Mouse (Mus musculus): ENCODE measurements at regions not wholly inside any gene's neighbourhood (a gene's known extent, or its start where the extent isn't known, plus 50 kb on each side); places are given as distances from the start of the nearest gene placed in this dataset.

- DNase-seq (ENCODE audit: low read depth, low spot score) (no peak), ATAC-seq (no peak)
- no peaks in the 10 kb centered on the region for H3K27me3 ChIP-seq
- POLR2A ChIA-PET: no interaction called here
- TF ChIP-seq CTCF (IDR thresholded peaks at IDR 0.05): no peak
- in situ Hi-C loops (cut with MboI; ENCODE audit: low pct_unique_long_range_greater_than_20kb): no loop called here
- CTCF ChIA-PET: no interaction called here
These were observed 380.7 kb upstream of the Chrm3 start for GRCm38 (mm10) chr13:10741391-10741790.

GRCm38 (mm10) chr13:10725745-10726171 lies 365.1 kb upstream of the Chrm3 start:
- in situ Hi-C loops (cut with MboI; ENCODE audit: low pct_unique_long_range_greater_than_20kb): no loop called here
- ChIA-PET CTCF (no interaction called here), POLR2A (no interaction called here)
- DNase-seq (ENCODE audit: low read depth, low spot score): no peak
- no peak for TF ChIP-seq CTCF (IDR thresholded peaks at IDR 0.05)
- no peak for ATAC-seq
- H3K27me3 ChIP-seq: no peaks in the 10 kb centered on the region

- POLR2A ChIA-PET: no interaction called here
- CTCF ChIA-PET: no interaction called here
- no peak for ATAC-seq
- no peaks in the 10 kb centered on the region for H3K27me3 ChIP-seq
- DNase-seq (ENCODE audit: low read depth, low spot score): no peak
- no peak for TF ChIP-seq CTCF (IDR thresholded peaks at IDR 0.05)
- in situ Hi-C loops (cut with MboI; ENCODE audit: low pct_unique_long_range_greater_than_20kb): no loop called here
These were observed 364.7 kb upstream of the Chrm3 start for GRCm38 (mm10) chr13:10725335-10725734.

GRCm38 (mm10) chr13:10720639-10721038 lies 360.0 kb upstream of the Chrm3 start:
- DNase-seq (ENCODE audit: low read depth, low spot score): no peak
- in situ Hi-C loops (cut with MboI; ENCODE audit: low pct_unique_long_range_greater_than_20kb): no loop called here
- ATAC-seq: no peak
- H3K27me3 ChIP-seq: no peaks in the 10 kb centered on the region
- ChIA-PET CTCF (no interaction called here), POLR2A (no interaction called here)
- no peak for TF ChIP-seq CTCF (IDR thresholded peaks at IDR 0.05)

- ATAC-seq: no peak
- in situ Hi-C loops (cut with MboI; ENCODE audit: low pct_unique_long_range_greater_than_20kb): no loop called here
- DNase-seq (ENCODE audit: low read depth, low spot score): no peak
- H3K27me3 ChIP-seq: no peaks in the 10 kb centered on the region
- POLR2A ChIA-PET: no interaction called here
- TF ChIP-seq CTCF (IDR thresholded peaks at IDR 0.05): no peak
- CTCF ChIA-PET: no interaction called here
These were observed 350.8 kb upstream of the Chrm3 start for GRCm38 (mm10) chr13:10711451-10711850.

GRCm38 (mm10) chr13:10710909-10711308 lies 350.3 kb upstream of the Chrm3 start:
- no peaks in the 10 kb centered on the region for H3K27me3 ChIP-seq
- POLR2A ChIA-PET: no interaction called here
- ATAC-seq (no peak), DNase-seq (ENCODE audit: low read depth, low spot score) (no peak)
- no peak for TF ChIP-seq CTCF (IDR thresholded peaks at IDR 0.05)
- CTCF ChIA-PET: no interaction called here
- in situ Hi-C loops (cut with MboI; ENCODE audit: low pct_unique_long_range_greater_than_20kb): no loop called here

GRCm38 (mm10) chr13:10697146-10697545 lies 336.5 kb upstream of the Chrm3 start:
- ChIA-PET POLR2A (no interaction called here), CTCF (interaction anchor here (1.9 kb wide), 1 partner anchor 9 kb away, joined by 5 read pairs; no protein-coding TSS in a partner anchor)
- in situ Hi-C loops (cut with MboI; ENCODE audit: low pct_unique_long_range_greater_than_20kb): no loop called here
- H3K27me3 ChIP-seq: no peaks in the 10 kb centered on the region
- ATAC-seq (no peak), DNase-seq (ENCODE audit: low read depth, low spot score) (no peak)
- no peak for TF ChIP-seq CTCF (IDR thresholded peaks at IDR 0.05)

GRCm38 (mm10) chr13:10696181-10696977 lies 335.7 kb upstream of the Chrm3 start:
- no peaks in the 10 kb centered on the region for H3K27me3 ChIP-seq
- in situ Hi-C loops (cut with MboI; ENCODE audit: low pct_unique_long_range_greater_than_20kb): no loop called here
- no peak for DNase-seq (ENCODE audit: low read depth, low spot score)
- TF ChIP-seq CTCF (IDR thresholded peaks at IDR 0.05): no peak
- no peak for ATAC-seq
- ChIA-PET CTCF (interaction anchor here (1.9 kb wide), 1 partner anchor 9 kb away, joined by 5 read pairs; no protein-coding TSS in a partner anchor), POLR2A (no interaction called here)

GRCm38 (mm10) chr13:10691307-10691706 lies 330.7 kb upstream of the Chrm3 start:
- TF ChIP-seq CTCF (IDR thresholded peaks at IDR 0.05): no peak
- ATAC-seq: no peak
- CTCF ChIA-PET: no interaction called here
- H3K27me3 ChIP-seq: no peaks in the 10 kb centered on the region
- POLR2A ChIA-PET: no interaction called here
- in situ Hi-C loops (cut with MboI; ENCODE audit: low pct_unique_long_range_greater_than_20kb): no loop called here
- DNase-seq (ENCODE audit: low read depth, low spot score): no peak

GRCm38 (mm10) chr13:10687379-10687778 lies 326.7 kb upstream of the Chrm3 start:
- ChIA-PET POLR2A (no interaction called here), CTCF (no interaction called here)
- in situ Hi-C loops (cut with MboI; ENCODE audit: low pct_unique_long_range_greater_than_20kb): no loop called here
- DNase-seq (ENCODE audit: low read depth, low spot score) (no peak), ATAC-seq (no peak)
- no peak for TF ChIP-seq CTCF (IDR thresholded peaks at IDR 0.05)
- H3K27me3 ChIP-seq: no peaks in the 10 kb centered on the region

GRCm38 (mm10) chr13:10654086-10654422 lies 293.4 kb upstream of the Chrm3 start:
- no peaks in the 10 kb centered on the region for H3K27me3 ChIP-seq
- in situ Hi-C loops (cut with MboI; ENCODE audit: low pct_unique_long_range_greater_than_20kb): no loop called here
- DNase-seq (ENCODE audit: low read depth, low spot score) (no peak), ATAC-seq (no peak)
- ChIA-PET CTCF (no interaction called here), POLR2A (interaction anchor here (0.8 kb wide), 1 partner anchor 1122 kb away, joined by 7 read pairs; no protein-coding TSS in a partner anchor)
- no peak for TF ChIP-seq CTCF (IDR thresholded peaks at IDR 0.05)
